Mouse (Mus musculus): Measurements from ENCODE around the gene Zik1. TPM values are rescaled to one million over a fixed set of nuclear protein-coding genes. Genes with fewer than 3 reads are reported as not detected.

Zik1 gene
- 22.6 and 28.2 TPM in 2 replicates for polyA plus RNA-seq (2012; rRNA removed)

GRCm38 (mm10) chr7:10494786-10495521, at the start of gene Zik1:
Gene Zik1 (minus strand): TSS chr7:10495394.

GRCm38 (mm10) chr7:10443031-10443430, 52.2 kb downstream of the Zik1 start, which contains the start of gene Vmn1r67:
Gene Vmn1r67 (plus strand): TSS chr7:10443331.

Other genes with a start within 250 kb of the Zik1 start
- gene Vmn1r66, start 217.4 kb downstream of the Zik1 start, polyA plus RNA-seq (2012; rRNA removed): not detected in 2 replicates
- not detected in 2 replicates for gene Vmn1r67, start 52.1 kb downstream of the Zik1 start, polyA plus RNA-seq (2012; rRNA removed)
- not detected in 2 replicates for gene Vmn1r68, start 63.1 kb upstream of the Zik1 start, polyA plus RNA-seq (2012; rRNA removed)
- gene Vmn1r69, start 118.3 kb upstream of the Zik1 start, polyA plus RNA-seq (2012; rRNA removed): not detected in 2 replicates
- gene Vmn1r70, start 136.1 kb upstream of the Zik1 start, polyA plus RNA-seq (2012; rRNA removed): not detected in 2 replicates
- not detected in 2 replicates for gene Nlrp4b, start 192.4 kb upstream of the Zik1 start, polyA plus RNA-seq (2012; rRNA removed)

Measured in central nervous system, embryonic 14 days (tissue).